Mouse (Mus musculus) frontal cortex, postnatal 10 days (tissue): ENCODE data around the gene Dpp3.
"Not testable (repeated sequence)": the region's sequence is repeated elsewhere in the genome, so short reads cannot be mapped to it uniquely, and the experiment has no call there.

Source experiments
- DNase-seq, 2 experiments: peaks; one replicate each; pipeline ENCODE4 v3.0.0; 2022; ENCODE audit warnings: low spot score in 2 of 2, mixed read lengths in 1 of 2

Gene Dpp3

GRCm38 (mm10) chr19:4927904-4928531 lies at the start of gene Dpp3:
Dpp3 (minus strand) TSS chr19:4928287.
- peak; percentile 96 to 98 for DNase-seq

GRCm38 (mm10) chr19:4968236-4968635 lies 40.1 kb upstream of the Dpp3 start:
- no peak for DNase-seq

GRCm38 (mm10) chr19:4961928-4962601 lies 34.0 kb upstream of the Dpp3 start, which contains the start of gene Mrpl11:
Mrpl11 (plus strand) TSS chr19:4962147.
- DNase-seq = peak; percentile 84 to 85

- not testable (repeated sequence) for DNase-seq
Observed at GRCm38 (mm10) chr19:4948641-4949040, 20.6 kb upstream of the Dpp3 start.

GRCm38 (mm10) chr19:4945540-4945939 lies 17.5 kb upstream of the Dpp3 start:
- DNase-seq = no peak

- DNase-seq = peak in 1 of 2 experiments; percentile 32
Observed at GRCm38 (mm10) chr19:4943253-4943588, 15.1 kb upstream of the Dpp3 start.

GRCm38 (mm10) chr19:4942551-4943252 lies 14.6 kb upstream of the Dpp3 start, which contains the start of gene Peli3:
Peli3 (minus strand) TSS chr19:4943127.
- peak; percentile 54 to 79 for DNase-seq

GRCm38 (mm10) chr19:4937444-4938310 lies 9.6 kb upstream of the Dpp3 start:
- no peak for DNase-seq

GRCm38 (mm10) chr19:4936896-4937295 lies 8.8 kb upstream of the Dpp3 start:
- DNase-seq = no peak

- DNase-seq = no peak
Observed at GRCm38 (mm10) chr19:4928781-4929180, 694 bp upstream of the Dpp3 start.

GRCm38 (mm10) chr19:4925121-4925860 lies 2.8 kb downstream of the Dpp3 start:
- no peak for DNase-seq

GRCm38 (mm10) chr19:4919652-4920051 lies 8.4 kb downstream of the Dpp3 start:
- DNase-seq = no peak

GRCm38 (mm10) chr19:4916827-4917226 lies 11.3 kb downstream of the Dpp3 start:
- DNase-seq = no peak

GRCm38 (mm10) chr19:4915924-4916603 lies 12.0 kb downstream of the Dpp3 start:
- no peak for DNase-seq

GRCm38 (mm10) chr19:4909376-4909775 lies 18.7 kb downstream of the Dpp3 start:
- DNase-seq = no peak

GRCm38 (mm10) chr19:4908107-4908506 lies 20.0 kb downstream of the Dpp3 start:
- DNase-seq = no peak

- DNase-seq = peak; percentile 43 to 78
Observed at GRCm38 (mm10) chr19:4905979-4906794, 21.9 kb downstream of the Dpp3 start, which contains the start of gene Bbs1. Bbs1 (minus strand) TSS chr19:4906628.

GRCm38 (mm10) chr19:4899888-4900287 lies 28.2 kb downstream of the Dpp3 start:
- DNase-seq = no peak

GRCm38 (mm10) chr19:4898972-4899371 lies 29.1 kb downstream of the Dpp3 start:
- no peak for DNase-seq
